Mouse (Mus musculus) neural tube, embryonic 13.5 days (tissue): ENCODE data around the gene Sorl1. TPM values are rescaled to one million over a fixed set of nuclear protein-coding genes. Genes with fewer than 3 reads are reported as not detected.
A peak's percentile ranks its signal among the peaks of the same experiment; 100 is the strongest.
"Not testable (repeated sequence)": the region's sequence is repeated elsewhere in the genome, so short reads cannot be mapped to it uniquely, and the experiment has no call there.

Source experiments
- ATAC-seq: fragments of 200-750 bp; cut with Nextera tagmentation; 2 replicates; pipeline ENCODE4 v1.8.0; 2017; ENCODE audit warnings: low read depth, mild to moderate bottlenecking, moderate TSS enrichment, moderate library complexity
- H3K27ac ChIP-seq: fragments of 300-500 bp; sonication (generic); replicated peaks from 2 replicates; pipeline ENCODE4 v1.5.1; 2015; ENCODE audit warnings: moderate library complexity, mild to moderate bottlenecking, inconsistent platforms
- H3K27me3 ChIP-seq: fragments of 300-500 bp; sonication (generic); 2 replicates; pipeline ENCODE4 v1.6.1; 2015; ENCODE audit warnings: mild to moderate bottlenecking, inconsistent platforms
- H3K36me3 ChIP-seq: fragments of 300-500 bp; sonication (generic); 2 replicates; pipeline ENCODE4 v1.6.1; 2015; ENCODE audit warnings: mild to moderate bottlenecking, inconsistent platforms
- H3K4me1 ChIP-seq: fragments of 300-500 bp; sonication (generic); replicated peaks from 2 replicates; pipeline ENCODE4 v1.6.1; 2015; ENCODE audit warnings: inconsistent platforms
- H3K4me2 ChIP-seq: fragments of 300-500 bp; sonication (generic); 2 replicates; pipeline ENCODE4 v1.6.1; 2015; ENCODE audit warnings: inconsistent platforms, mild to moderate bottlenecking, moderate library complexity
- H3K4me3 ChIP-seq: fragments of 300-500 bp; sonication (generic); 2 replicates; pipeline ENCODE4 v1.5.1; 2015; ENCODE audit warnings: mild to moderate bottlenecking, inconsistent platforms
- H3K9ac ChIP-seq: fragments of 300-500 bp; sonication (generic); 2 replicates; pipeline ENCODE4 v1.6.1; 2015; ENCODE audit warnings: moderate library complexity, mild to moderate bottlenecking, inconsistent platforms
- H3K9me3 ChIP-seq: fragments of 300-500 bp; sonication (generic); 2 replicates; pipeline ENCODE4 v1.6.1; 2016; ENCODE audit warnings: inconsistent platforms
- whole genome bisulfite sequencing: fragments of 180-500 bp; shearing (Covaris S2); methylation state at CpG from one replicate; pipeline ENCODE4 v1.1.7; 2015; 5-methylcytosine and 5-hydroxymethylcytosine counted together
- polyA plus RNA-seq: library from polyadenylated mRNA; unstranded; fragments of >200 nt; fragmentation: Nextera tagmentation; extraction: Ambion mirVana; gene quantifications from 2 replicates; pipeline ENCODE4 v1.2.1, GENCODE M21; 2015

Gene Sorl1
- polyA plus RNA-seq, 1 experiment from 2014 or later = 12.7 TPM

GRCm38 (mm10) chr9:42059006-42059405, 65.1 kb downstream of the Sorl1 start:
- H3K27ac ChIP-seq, H3K27me3 ChIP-seq, H3K4me3 ChIP-seq, ATAC-seq, H3K4me2 ChIP-seq, H3K9me3 ChIP-seq, H3K9ac ChIP-seq: not testable (repeated sequence)
- 92% methylated on average over 2 of the region's 2 CpGs for WGBS
- Histone ChIP-seq H3K4me1 (peaks cover 19% of the 10 kb centered on the region), H3K36me3 (peaks cover 26% of the 10 kb centered on the region)

DNA sequence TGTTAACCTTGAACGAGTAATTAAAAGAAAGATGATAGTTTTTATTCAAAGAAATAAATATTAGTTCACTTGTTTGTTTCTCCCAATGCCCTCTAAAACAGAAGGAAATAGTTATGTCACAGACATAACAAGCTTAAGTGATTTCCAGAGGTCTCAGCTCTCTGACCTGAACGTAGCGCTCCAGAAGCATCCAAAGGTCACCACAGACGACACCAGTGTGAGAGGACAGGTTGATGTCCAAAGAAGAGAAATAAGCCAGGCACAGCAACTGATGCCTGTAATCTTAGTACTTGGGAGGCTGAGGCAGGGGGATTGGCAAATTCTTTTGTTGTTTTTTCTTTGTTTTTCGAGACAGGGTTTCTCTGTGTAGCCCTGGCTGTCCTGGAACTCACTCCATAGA, 67.5 kb downstream of the Sorl1 start:
- no peak overlapping the region for H3K4me2 ChIP-seq

DNA sequence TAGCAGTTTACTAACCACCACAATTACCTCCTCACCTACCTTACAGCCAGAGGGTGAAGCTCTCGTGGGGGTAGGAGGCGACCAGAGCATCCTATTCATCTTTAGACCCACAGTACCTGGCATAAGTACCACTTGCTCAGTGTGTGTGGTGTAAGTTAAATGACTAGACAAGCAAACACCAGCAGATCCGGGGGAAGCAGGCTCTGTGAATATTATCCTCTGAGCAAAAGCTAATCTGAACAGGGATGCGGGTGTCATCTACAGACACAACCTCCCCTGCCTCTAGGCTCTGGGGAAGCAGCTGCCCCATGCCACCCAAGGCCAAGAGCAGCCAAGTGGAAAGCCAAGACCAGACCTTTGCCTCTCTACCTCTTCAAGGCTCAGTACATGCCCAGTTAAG, 68.7 kb downstream of the Sorl1 start:
- Histone ChIP-seq H3K4me3 (no peak overlapping the region), H3K27ac (peak overlapping the region; percentile 64), H3K36me3 (peaks cover 15% of the 10 kb centered on the region), H3K9me3 (no peaks in the 10 kb centered on the region), H3K9ac (no peak overlapping the region), H3K4me2 (no peak overlapping the region), H3K27me3 (no peaks in the 10 kb centered on the region), H3K4me1 (peaks cover 31% of the 10 kb centered on the region)
- ATAC-seq = no peak
- 77% methylated on average over 4 of the region's 4 CpGs for WGBS

More for the DNA sequence above, 67.5 kb downstream of the Sorl1 start:
- WGBS = 89% methylated on average over 5 of the region's 5 CpGs
- no peak for ATAC-seq
- no peak overlapping the region for H3K27ac ChIP-seq
- H3K9ac ChIP-seq = no peak overlapping the region
- H3K4me3 ChIP-seq = no peak overlapping the region
- H3K4me1 ChIP-seq = peaks cover 31% of the 10 kb centered on the region
- peaks cover 8% of the 10 kb centered on the region for H3K36me3 ChIP-seq
- no peaks in the 10 kb centered on the region for H3K9me3 ChIP-seq
- no peaks in the 10 kb centered on the region for H3K27me3 ChIP-seq

GRCm38 (mm10) chr9:42054339-42055272, 69.5 kb downstream of the Sorl1 start:
- Histone ChIP-seq H3K4me1 (peaks cover 31% of the 10 kb centered on the region), H3K36me3 (peaks cover 22% of the 10 kb centered on the region), H3K9me3 (no peaks in the 10 kb centered on the region), H3K27me3 (no peaks in the 10 kb centered on the region), H3K4me3 (no peak overlapping the region), H3K9ac (no peak overlapping the region), H3K27ac (peak overlapping the region; percentile 64), H3K4me2 (no peak overlapping the region)
- 71% methylated on average over 20 of the region's 20 CpGs for WGBS
- ATAC-seq = peak; percentile 74; the same call in 1 of the 2 replicates

GRCm38 (mm10) chr9:42053591-42054190, 70.4 kb downstream of the Sorl1 start:
- Histone ChIP-seq H3K4me3 (no peak overlapping the region), H3K9ac (no peak overlapping the region), H3K9me3 (no peaks in the 10 kb centered on the region), H3K27ac (no peak overlapping the region), H3K4me1 (peaks cover 31% of the 10 kb centered on the region), H3K27me3 (no peaks in the 10 kb centered on the region), H3K36me3 (peaks cover 22% of the 10 kb centered on the region), H3K4me2 (no peak overlapping the region)
- 69% methylated on average over 12 of the region's 12 CpGs for WGBS
- ATAC-seq = no peak

DNA sequence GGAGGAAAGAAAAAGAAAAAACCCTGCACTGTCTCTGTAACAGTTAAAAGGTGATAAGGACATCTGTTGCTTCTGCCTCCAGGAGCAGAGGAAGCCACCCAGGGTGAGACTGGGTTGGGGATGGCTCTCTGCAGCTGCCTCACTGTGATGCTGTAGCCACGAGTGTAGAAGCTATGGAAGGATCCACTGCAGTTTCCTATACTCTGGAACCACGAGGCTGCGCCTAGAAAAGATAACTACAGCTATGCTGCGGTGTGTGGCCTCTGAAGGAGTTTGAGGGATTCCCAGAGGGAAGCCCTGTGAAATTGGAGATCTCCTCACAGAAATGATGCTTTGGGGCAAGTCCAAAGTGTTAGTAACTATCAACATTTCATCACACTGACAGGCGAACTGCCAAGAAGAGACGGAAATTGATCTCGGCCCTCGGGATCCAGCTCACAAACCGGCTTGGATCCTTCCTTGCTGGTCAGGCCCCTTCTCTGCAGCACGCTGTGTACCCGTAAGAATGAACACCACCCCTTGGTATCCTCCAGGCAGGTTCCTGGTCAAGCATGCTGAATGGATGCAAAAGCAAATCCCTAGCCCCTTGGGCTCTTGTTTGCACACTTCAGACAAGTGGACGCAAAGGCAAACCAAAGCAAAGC, 71.3 kb downstream of the Sorl1 start:
- peaks cover 22% of the 10 kb centered on the region for H3K36me3 ChIP-seq
- WGBS = 74% methylated on average over 12 of the region's 12 CpGs
- H3K4me2 ChIP-seq = no peak overlapping the region
- H3K4me1 ChIP-seq = peaks cover 31% of the 10 kb centered on the region
- H3K27ac ChIP-seq = no peak overlapping the region
- no peak for ATAC-seq
- no peak overlapping the region for H3K4me3 ChIP-seq
- no peaks in the 10 kb centered on the region for H3K9me3 ChIP-seq
- H3K27me3 ChIP-seq = no peaks in the 10 kb centered on the region
- no peak overlapping the region for H3K9ac ChIP-seq

GRCm38 (mm10) chr9:42048542-42048941, 75.6 kb downstream of the Sorl1 start:
- H3K4me3 ChIP-seq = no peak overlapping the region
- peaks cover 33% of the 10 kb centered on the region for H3K36me3 ChIP-seq
- no peak for ATAC-seq
- H3K27ac ChIP-seq = no peak overlapping the region
- no peak overlapping the region for H3K9ac ChIP-seq
- H3K27me3 ChIP-seq = no peaks in the 10 kb centered on the region
- H3K4me1 ChIP-seq = peaks cover 10% of the 10 kb centered on the region
- WGBS = 79% methylated on average over 2 of the region's 2 CpGs
- H3K9me3 ChIP-seq = no peaks in the 10 kb centered on the region
- H3K4me2 ChIP-seq = no peak overlapping the region

- ATAC-seq = no peak
- WGBS = 51% methylated on average over 5 of the region's 5 CpGs
- no peak overlapping the region for H3K4me3 ChIP-seq
- no peaks in the 10 kb centered on the region for H3K27me3 ChIP-seq
- no peak overlapping the region for H3K9ac ChIP-seq
- H3K27ac ChIP-seq = no peak overlapping the region
- H3K36me3 ChIP-seq = peaks cover 41% of the 10 kb centered on the region
- H3K9me3 ChIP-seq = no peaks in the 10 kb centered on the region
- H3K4me2 ChIP-seq = no peak overlapping the region
- peaks cover 3% of the 10 kb centered on the region; the same call in 1 of the 2 replicates for H3K4me1 ChIP-seq
These were observed 76.3 kb downstream of the Sorl1 start for GRCm38 (mm10) chr9:42047786-42048185.

DNA sequence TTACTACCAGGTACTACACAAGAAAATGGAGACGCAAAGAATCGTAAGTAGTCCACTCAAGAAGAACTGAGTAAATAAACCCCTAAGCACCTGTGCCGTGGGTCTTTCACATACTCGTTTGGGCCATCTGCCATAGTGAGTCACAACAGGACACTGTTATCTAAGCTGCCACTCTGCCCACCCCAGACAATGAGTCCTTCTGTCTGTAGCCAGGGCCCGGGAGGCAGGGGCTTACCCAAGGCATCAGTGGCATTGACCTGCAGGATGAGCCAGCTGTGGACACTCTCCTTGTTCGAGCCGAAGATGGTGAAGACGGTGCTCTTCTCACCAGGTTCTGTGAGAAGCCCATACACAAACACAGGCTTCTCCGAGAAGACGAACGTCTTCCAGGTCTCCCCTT, 77.8 kb downstream of the Sorl1 start:
- ATAC-seq = no peak
- Histone ChIP-seq H3K27ac (no peak overlapping the region), H3K4me1 (no peaks in the 10 kb centered on the region), H3K4me3 (no peak overlapping the region), H3K36me3 (peaks cover 48% of the 10 kb centered on the region), H3K27me3 (no peaks in the 10 kb centered on the region), H3K9me3 (no peaks in the 10 kb centered on the region), H3K4me2 (no peak overlapping the region), H3K9ac (no peak overlapping the region)
- 89% methylated on average over 11 of the region's 11 CpGs for WGBS

- 90% methylated on average over 8 of the region's 8 CpGs for WGBS
- no peak for ATAC-seq
These were observed 79.4 kb downstream of the Sorl1 start for GRCm38 (mm10) chr9:42044651-42045050.

GRCm38 (mm10) chr9:42043934-42044333, 80.2 kb downstream of the Sorl1 start:
- Histone ChIP-seq H3K9ac (no peak overlapping the region), H3K4me2 (no peak overlapping the region), H3K4me3 (no peak overlapping the region), H3K9me3 (no peaks in the 10 kb centered on the region), H3K36me3 (peaks cover 40% of the 10 kb centered on the region), H3K4me1 (peaks cover 12% of the 10 kb centered on the region), H3K27me3 (no peaks in the 10 kb centered on the region), H3K27ac (no peak overlapping the region)
- ATAC-seq = no peak
- 87% methylated on average over 8 of the region's 8 CpGs for WGBS

More at GRCm38 (mm10) chr9:42044651-42045050, 79.4 kb downstream of the Sorl1 start:
- H3K36me3 ChIP-seq = peaks cover 40% of the 10 kb centered on the region
- H3K27ac ChIP-seq = no peak overlapping the region
- H3K4me3 ChIP-seq = no peak overlapping the region
- H3K9ac ChIP-seq = no peak overlapping the region
- H3K4me2 ChIP-seq = no peak overlapping the region
- no peaks in the 10 kb centered on the region for H3K27me3 ChIP-seq
- no peaks in the 10 kb centered on the region for H3K9me3 ChIP-seq
- peaks cover 5% of the 10 kb centered on the region for H3K4me1 ChIP-seq
